Mouse (Mus musculus) lung, embryonic 14.5 days (tissue): ENCODE data around the gene Marveld3. TPM values are rescaled to one million over a fixed set of nuclear protein-coding genes. Genes with fewer than 3 reads are reported as not detected.

Experiments used
- ATAC-seq: fragments of 200-750 bp; cut with Nextera tagmentation; 2 replicates; pipeline ENCODE4 v1.8.0; 2017; ENCODE audit warnings: mild to moderate bottlenecking, moderate TSS enrichment, moderate library complexity; ENCODE audit not compliant: insufficient read depth
- DNase-seq: peaks from one replicate; pipeline ENCODE4 v3.0.0-alpha.2; 2015
- H3K27ac ChIP-seq: fragments of 300-500 bp; sonication (generic); 2 replicates; pipeline ENCODE4 v1.5.1; 2014; ENCODE audit warnings: low read depth, mild to moderate bottlenecking, moderate library complexity
- H3K27me3 ChIP-seq: fragments of 300-500 bp; sonication (generic); 2 replicates; pipeline ENCODE4 v1.6.1; 2014; ENCODE audit warnings: low read length, control low read depth; ENCODE audit not compliant: insufficient read depth
- H3K36me3 ChIP-seq: fragments of 300-500 bp; sonication (generic); 2 replicates; pipeline ENCODE4 v1.6.1; 2014; ENCODE audit warnings: control low read depth; ENCODE audit not compliant: insufficient read depth
- H3K4me1 ChIP-seq: fragments of 300-500 bp; sonication (generic); 2 replicates; pipeline ENCODE4 v1.6.1; 2014; ENCODE audit warnings: antibody characterized with exemption, control low read depth; ENCODE audit not compliant: insufficient read depth
- H3K4me2 ChIP-seq: fragments of 300-500 bp; sonication (generic); 2 replicates; pipeline ENCODE4 v1.6.1; 2014; ENCODE audit warnings: mild to moderate bottlenecking
- H3K4me3 ChIP-seq: fragments of 300-500 bp; sonication (generic); 2 replicates; pipeline ENCODE4 v1.5.1; 2014; ENCODE audit warnings: low read depth, low read length
- H3K9ac ChIP-seq: fragments of 300-500 bp; sonication (generic); 2 replicates; pipeline ENCODE4 v1.6.1; 2014
- H3K9me3 ChIP-seq: fragments of 300-500 bp; sonication (generic); 2 replicates; pipeline ENCODE4 v1.6.1; 2016; ENCODE audit warnings: low read depth, low read length, control low read depth
- CTCF ChIP-seq: IDR thresholded peaks from 2 replicates; pipeline ENCODE4 v1.5.1; 2016; ENCODE audit warnings: antibody characterized with exemption, low read depth
- WGBS: fragments of 180-500 bp; shearing (Covaris S2); extraction: QIAGEN DNeasy Blood & Tissue Kit; methylation state at CpG from one replicate; pipeline ENCODE4 v1.1.7; 2014; 5-methylcytosine and 5-hydroxymethylcytosine counted together
- polyA plus RNA-seq: library from polyadenylated mRNA; unstranded; fragments of >200 nt; fragmentation: Nextera tagmentation; extraction: Ambion mirVana; gene quantifications from 2 replicates; pipeline ENCODE4 v1.2.1, GENCODE M21; 2014

Gene Marveld3
- polyA plus RNA-seq = 5.4 and 6.3 TPM in 2 replicates

DNA sequence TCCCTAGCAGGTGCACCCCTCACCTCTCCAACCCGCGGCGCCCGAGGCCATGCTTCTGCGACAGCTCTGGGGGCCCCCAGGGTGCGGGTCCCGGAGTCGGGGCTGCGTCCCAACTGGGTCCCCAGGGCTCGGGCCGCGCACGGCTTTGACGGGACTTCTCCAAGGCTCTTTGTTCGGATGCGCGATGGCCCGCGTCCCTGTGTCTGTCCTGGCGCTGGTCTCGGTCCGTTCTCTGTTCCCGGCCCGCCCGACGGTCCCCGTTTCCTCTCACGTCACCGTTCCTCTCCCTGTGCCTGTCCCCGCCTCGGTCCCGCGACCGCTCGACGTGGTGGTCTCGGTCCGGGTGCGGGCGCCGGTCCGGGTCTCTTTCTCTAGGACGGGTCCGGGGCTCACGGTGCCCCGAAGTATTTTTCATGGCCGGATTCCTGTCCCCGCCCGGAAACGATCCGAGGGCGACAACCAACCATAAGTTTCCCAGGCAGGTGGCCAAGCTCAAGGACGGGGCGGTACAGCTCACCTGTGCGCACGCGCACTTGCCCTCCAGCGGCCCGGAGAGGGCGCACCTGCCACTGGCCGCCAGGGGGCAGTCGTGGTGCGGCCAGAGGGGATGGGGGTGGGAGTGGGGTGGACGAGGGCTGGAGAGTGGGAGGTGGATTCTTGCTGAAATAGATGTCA, at the start of gene Marveld3:
Gene Marveld3 (minus strand): TSS at position 511 of the 675 bp plus-strand sequence.
- ATAC-seq = peak; percentile 35; the same call in 1 of the 2 replicates
- H3K9ac ChIP-seq = peak within 1 kb of the TSS; percentile 52
- 3% methylated on average over 64 of the region's 64 CpGs for WGBS

DNA sequence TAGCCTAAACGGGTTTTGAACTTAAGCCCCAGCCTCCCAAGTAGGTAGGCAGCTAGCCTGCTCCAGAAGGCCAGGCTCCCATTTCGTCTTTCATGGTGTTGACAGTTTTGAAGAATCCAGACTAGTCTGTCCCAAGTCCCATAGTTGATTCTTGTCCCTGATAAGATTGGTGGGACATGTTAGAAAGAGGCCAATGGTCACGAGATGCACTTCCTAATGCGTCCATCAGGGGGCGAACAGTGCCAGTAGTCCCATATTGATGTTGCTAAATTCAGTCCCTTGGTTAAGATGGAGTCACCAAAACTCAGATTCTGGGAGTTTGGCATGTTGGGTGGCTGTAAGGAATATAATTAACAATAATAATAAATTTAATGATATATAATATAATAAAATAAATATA, 48.9 kb upstream of the Marveld3 start:
- ATAC-seq = no peak
- Histone ChIP-seq H3K36me3 (no peaks in the 10 kb centered on the region), H3K27ac (no peak overlapping the region), H3K4me1 (no peaks in the 10 kb centered on the region), H3K27me3 (no peaks in the 10 kb centered on the region), H3K4me2 (no peak overlapping the region), H3K9me3 (no peaks in the 10 kb centered on the region), H3K4me3 (no peak overlapping the region), H3K9ac (no peak overlapping the region)
- WGBS = 29% methylated on average over 5 of the region's 5 CpGs
- DNase-seq = peak; percentile 77
- peak; percentile 79 for TF ChIP-seq CTCF

More for the DNA sequence above, at the start of gene Marveld3:
- Histone ChIP-seq H3K27me3 (peaks cover 16% of the 10 kb centered on the region), H3K4me2 (peak within 1 kb of the TSS; percentile 63), H3K4me3 (peak within 1 kb of the TSS; percentile 44), H3K36me3 (no peaks in the 10 kb centered on the region), H3K4me1 (peaks cover 7% of the 10 kb centered on the region), H3K9me3 (no peaks in the 10 kb centered on the region), H3K27ac (no peak within 1 kb of the TSS)
- TF ChIP-seq CTCF = peak; percentile 89
- DNase-seq = peak; percentile 77

DNA sequence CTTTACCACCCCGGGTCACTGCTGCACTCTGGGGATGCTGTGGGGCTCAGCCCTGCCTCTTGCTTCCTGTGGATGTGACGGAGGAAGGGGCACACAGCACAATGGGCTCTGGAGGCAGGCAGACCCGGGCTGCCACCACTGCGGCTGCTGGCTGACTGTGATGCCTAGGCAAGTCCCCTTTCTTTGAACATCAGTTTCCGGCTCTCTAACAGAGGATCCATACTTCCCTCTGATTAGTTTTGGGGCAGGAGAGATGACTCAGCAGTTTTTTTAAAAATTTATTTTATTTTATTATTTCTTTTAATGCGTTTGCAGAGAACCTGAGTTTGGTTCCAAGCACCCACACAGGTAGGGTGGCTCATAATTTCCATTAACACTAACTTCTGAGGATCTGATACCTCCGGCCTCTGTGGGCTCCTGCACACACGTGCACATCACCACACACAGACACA, 47.0 kb upstream of the Marveld3 start:
- H3K36me3 ChIP-seq = no peaks in the 10 kb centered on the region
- no peaks in the 10 kb centered on the region for H3K4me1 ChIP-seq
- H3K4me3 ChIP-seq = no peak overlapping the region
- DNase-seq (no peak), ATAC-seq (no peak)
- WGBS = 67% methylated on average over 8 of the region's 8 CpGs
- H3K9me3 ChIP-seq = no peaks in the 10 kb centered on the region
- no peak overlapping the region for H3K9ac ChIP-seq
- TF ChIP-seq CTCF = no peak
- no peak overlapping the region for H3K27ac ChIP-seq
- no peaks in the 10 kb centered on the region for H3K27me3 ChIP-seq
- no peak overlapping the region for H3K4me2 ChIP-seq

DNA sequence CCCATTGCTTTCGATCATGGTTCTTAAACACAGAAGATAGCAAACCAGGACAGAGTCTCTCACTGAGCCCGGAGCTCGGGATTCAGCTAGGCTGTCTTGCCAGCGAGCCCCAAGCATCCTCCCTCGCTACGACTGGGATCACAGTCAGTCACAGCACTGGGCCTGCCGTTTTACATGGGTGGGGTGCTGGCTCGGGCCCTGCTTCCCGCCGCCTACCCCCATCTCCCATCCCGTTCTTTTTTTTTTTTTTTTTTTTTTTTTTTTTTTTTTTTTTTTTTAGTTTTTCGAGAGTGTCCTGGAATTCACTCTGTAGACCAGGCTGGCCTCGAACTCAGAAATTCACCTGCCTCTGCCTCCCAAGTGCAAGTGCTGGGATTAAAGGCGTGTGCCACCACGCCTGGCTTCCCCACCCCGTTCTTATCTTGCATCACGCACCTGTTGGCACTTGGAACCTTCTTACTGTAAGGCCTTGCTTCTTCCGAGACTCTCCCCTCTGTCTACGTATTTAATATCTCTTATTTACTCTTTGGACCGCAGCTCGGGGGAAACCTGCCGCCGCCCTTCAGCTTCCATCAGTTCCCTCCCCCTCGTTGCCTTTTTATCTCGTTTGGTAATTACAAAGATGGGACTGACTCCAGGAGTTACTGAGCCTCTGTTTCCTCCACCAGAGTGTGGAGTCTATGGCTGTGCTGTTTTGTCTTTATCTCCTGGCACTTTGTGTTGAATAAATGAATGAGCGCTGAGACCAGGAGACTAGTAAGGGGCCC, 46.4 kb upstream of the Marveld3 start:
- H3K9me3 ChIP-seq = no peaks in the 10 kb centered on the region
- H3K9ac ChIP-seq = no peak overlapping the region
- H3K4me2 ChIP-seq = no peak overlapping the region
- H3K36me3 ChIP-seq = no peaks in the 10 kb centered on the region
- WGBS = 72% methylated on average over 25 of the region's 26 CpGs
- no peak overlapping the region for H3K4me3 ChIP-seq
- ATAC-seq = no peak
- no peaks in the 10 kb centered on the region for H3K4me1 ChIP-seq
- TF ChIP-seq CTCF = no peak
- no peak overlapping the region for H3K27ac ChIP-seq
- DNase-seq = no peak
- H3K27me3 ChIP-seq = no peaks in the 10 kb centered on the region

DNA sequence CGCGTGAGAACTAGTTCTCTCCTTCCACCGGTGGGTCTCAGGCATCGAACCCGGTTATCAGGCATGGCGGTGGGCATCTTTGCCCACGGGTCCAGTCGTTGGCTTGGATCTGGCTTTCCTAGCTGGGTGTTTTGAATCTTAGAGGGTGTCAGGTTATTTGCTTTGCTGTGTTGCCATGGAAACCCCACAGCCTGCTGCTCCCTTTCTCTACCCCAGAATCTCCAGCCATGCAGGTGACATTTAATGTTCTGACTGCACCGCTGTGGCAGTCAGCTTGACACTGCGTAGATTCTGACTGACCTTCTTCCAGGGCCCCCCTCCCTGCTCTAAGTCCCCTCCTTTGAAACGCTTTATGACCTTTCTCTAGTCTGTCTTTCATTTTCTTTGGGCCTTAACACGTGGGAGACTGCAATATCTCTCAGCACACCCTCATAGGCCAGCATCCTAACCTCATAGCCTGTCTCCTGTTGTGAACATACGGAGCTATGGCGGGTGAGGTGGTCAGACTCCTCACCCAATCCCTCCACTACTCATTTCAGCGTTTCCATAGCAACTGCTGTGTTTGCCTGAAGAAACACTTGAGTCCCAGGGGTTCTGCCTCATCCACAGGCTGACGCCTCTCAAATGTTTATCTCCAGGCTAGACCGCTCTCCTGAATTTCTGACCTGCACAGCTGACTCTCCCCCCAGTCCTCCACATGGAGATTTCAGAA, 44.5 kb upstream of the Marveld3 start:
- no peak overlapping the region for H3K4me3 ChIP-seq
- H3K36me3 ChIP-seq = no peaks in the 10 kb centered on the region
- H3K4me2 ChIP-seq = no peak overlapping the region
- TF ChIP-seq CTCF = no peak
- no peaks in the 10 kb centered on the region for H3K27me3 ChIP-seq
- H3K9me3 ChIP-seq = no peaks in the 10 kb centered on the region
- no peak overlapping the region for H3K9ac ChIP-seq
- no peaks in the 10 kb centered on the region for H3K4me1 ChIP-seq
- DNase-seq (peak; percentile 13), ATAC-seq (no peak)
- no peak overlapping the region for H3K27ac ChIP-seq
- WGBS = 50% methylated on average over 17 of the region's 17 CpGs

DNA sequence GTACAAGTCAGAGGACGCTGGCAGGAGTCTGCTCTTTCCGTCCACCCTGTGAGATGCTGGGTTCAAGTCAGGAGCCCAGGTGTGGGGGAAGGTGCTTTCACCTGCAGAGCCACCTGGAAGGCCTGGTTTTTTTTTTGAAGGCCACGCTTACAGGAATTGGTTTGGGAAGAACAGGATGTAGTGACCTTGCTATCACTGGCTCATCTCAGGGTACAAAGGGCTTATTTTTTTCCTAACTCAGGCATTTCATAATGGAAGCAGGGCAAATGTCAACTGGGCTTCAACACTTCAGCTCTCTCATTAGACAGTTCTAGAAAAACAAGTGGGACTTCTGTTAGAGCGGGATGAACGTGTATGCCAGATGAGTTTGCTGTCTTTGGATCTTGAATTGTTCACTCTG, 42.3 kb upstream of the Marveld3 start:
- WGBS = 61% methylated on average over 5 of the region's 5 CpGs
- Histone ChIP-seq H3K36me3 (no peaks in the 10 kb centered on the region), H3K9me3 (no peaks in the 10 kb centered on the region), H3K4me3 (no peak overlapping the region), H3K9ac (no peak overlapping the region), H3K4me1 (no peaks in the 10 kb centered on the region), H3K27me3 (no peaks in the 10 kb centered on the region), H3K4me2 (no peak overlapping the region), H3K27ac (no peak overlapping the region)
- DNase-seq (no peak), ATAC-seq (no peak)
- no peak for TF ChIP-seq CTCF

DNA sequence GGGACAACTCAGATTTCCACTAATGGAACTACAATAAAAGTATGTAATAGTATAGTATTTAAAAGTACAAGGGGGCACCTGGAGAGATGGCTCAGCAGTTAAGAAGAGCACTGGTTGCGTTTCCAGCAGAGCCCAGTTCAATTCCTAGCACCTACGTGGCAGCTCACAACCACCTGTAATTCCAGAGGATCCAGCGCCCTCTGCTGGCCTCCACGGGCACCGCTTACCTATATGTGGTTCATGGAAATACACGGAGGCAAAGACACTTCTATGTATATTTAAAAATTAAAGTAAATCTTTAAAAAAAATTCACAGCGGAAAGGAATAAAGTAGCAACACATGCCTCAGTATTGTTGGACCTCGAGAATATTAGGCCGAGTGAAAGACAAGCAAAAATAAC, 41.0 kb upstream of the Marveld3 start:
- Histone ChIP-seq H3K4me3 (no peak overlapping the region), H3K27me3 (no peaks in the 10 kb centered on the region), H3K4me2 (no peak overlapping the region), H3K27ac (no peak overlapping the region), H3K9me3 (no peaks in the 10 kb centered on the region), H3K9ac (no peak overlapping the region), H3K36me3 (no peaks in the 10 kb centered on the region), H3K4me1 (no peaks in the 10 kb centered on the region)
- DNase-seq (peak; percentile 33), ATAC-seq (no peak)
- 34% methylated on average over 9 of the region's 9 CpGs for WGBS
- peak; percentile 61 for TF ChIP-seq CTCF
